Mouse (Mus musculus) stomach, embryonic 14.5 days (tissue): Measurements from ENCODE around the gene Rere. TPM values are rescaled to one million over a fixed set of nuclear protein-coding genes. Genes with fewer than 3 reads are reported as not detected.

ENCODE experiments used
- ATAC-seq: fragments of 200-750 bp; cut with Nextera tagmentation; 2 replicates; pipeline ENCODE4 v1.8.0; 2017; ENCODE audit warnings: low read depth, moderate TSS enrichment; ENCODE audit not compliant: insufficient number of reproducible peaks, insufficient read depth, low FRiP score
- H3K27ac ChIP-seq: fragments of 300-500 bp; sonication (generic); 2 replicates; pipeline ENCODE4 v1.5.1; 2014; ENCODE audit warnings: mild to moderate bottlenecking, low read length, moderate library complexity, mixed read lengths
- H3K27me3 ChIP-seq: fragments of 300-500 bp; sonication (generic); 2 replicates; pipeline ENCODE4 v1.6.1; 2014; ENCODE audit warnings: low read length, control low read depth, mixed read lengths; ENCODE audit not compliant: control insufficient read depth, insufficient read depth
- H3K36me3 ChIP-seq: fragments of 300-500 bp; sonication (generic); 2 replicates; pipeline ENCODE4 v1.6.1; 2014; ENCODE audit warnings: mild to moderate bottlenecking, control low read depth, low read length, moderate library complexity, mixed read lengths; ENCODE audit not compliant: control insufficient read depth, insufficient read depth
- H3K4me1 ChIP-seq: fragments of 300-500 bp; sonication (generic); 2 replicates; pipeline ENCODE4 v1.6.1; 2014; ENCODE audit warnings: low read length, control low read depth, mixed read lengths; ENCODE audit not compliant: control insufficient read depth, insufficient read depth
- H3K4me2 ChIP-seq: fragments of 300-500 bp; sonication (generic); replicated peaks from 2 replicates; pipeline ENCODE4 v1.6.1; 2014; ENCODE audit warnings: low read depth, low read length, control low read depth
- H3K4me3 ChIP-seq: fragments of 300-500 bp; sonication (generic); 2 replicates; pipeline ENCODE4 v1.5.1; 2014; ENCODE audit warnings: low read depth, low read length, control low read depth
- H3K9ac ChIP-seq: fragments of 300-500 bp; sonication (generic); replicated peaks from 2 replicates; pipeline ENCODE4 v1.6.1; 2014; ENCODE audit warnings: low read depth, mild to moderate bottlenecking, control low read depth, low read length, moderate library complexity, mixed read lengths
- H3K9me3 ChIP-seq: fragments of 300-500 bp; sonication (generic); 2 replicates; pipeline ENCODE4 v1.6.1; 2016; ENCODE audit warnings: low read depth, low read length, control low read depth; ENCODE audit not compliant: control insufficient read depth
- WGBS: fragments of 180-500 bp; shearing (Covaris S2); extraction: QIAGEN DNeasy Blood & Tissue Kit; methylation state at CpG from one replicate; pipeline ENCODE4 v1.1.7; 2014; 5-methylcytosine and 5-hydroxymethylcytosine counted together
- polyA plus RNA-seq: library from polyadenylated mRNA; unstranded; fragments of >200 nt; fragmentation: Nextera tagmentation; extraction: Ambion mirVana; gene quantifications from 2 replicates; pipeline ENCODE4 v1.2.1, GENCODE M21; 2014

Rere gene
- polyA plus RNA-seq, 1 experiment from 2014 or later: 41.1 TPM

DNA sequence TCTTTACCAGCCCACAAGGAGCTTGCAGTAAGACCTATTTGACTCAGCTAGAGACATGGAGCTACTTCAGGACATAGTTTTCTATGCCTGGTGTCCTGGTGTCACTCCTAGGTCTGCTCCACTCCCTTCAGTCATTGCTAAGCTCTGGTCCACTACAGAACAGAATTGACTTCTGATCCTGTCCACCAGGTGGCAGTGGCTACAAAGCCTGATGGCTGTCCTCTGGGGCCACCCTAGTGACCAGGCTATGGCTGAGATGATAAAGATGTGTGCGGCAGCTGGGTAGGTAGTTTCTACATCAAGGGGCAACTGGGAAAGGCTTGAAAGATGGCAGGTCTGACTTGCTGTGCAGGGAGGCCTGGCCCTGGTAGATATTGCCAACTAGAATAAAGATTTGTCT lies 344.0 kb downstream of the Rere start:
- no peak overlapping the region for H3K9ac ChIP-seq
- no peak overlapping the region for H3K4me2 ChIP-seq
- 47% methylated on average over 1 of the region's 1 CpGs for WGBS
- H3K27ac ChIP-seq: no peak overlapping the region
- H3K9me3 ChIP-seq: no peaks in the 10 kb centered on the region
- H3K4me3 ChIP-seq: no peak overlapping the region
- peaks cover 10% of the 10 kb centered on the region for H3K36me3 ChIP-seq
- no peaks in the 10 kb centered on the region for H3K27me3 ChIP-seq
- ATAC-seq: peak; percentile 50; the same call in 1 of the 2 replicates
- H3K4me1 ChIP-seq: no peaks in the 10 kb centered on the region

DNA sequence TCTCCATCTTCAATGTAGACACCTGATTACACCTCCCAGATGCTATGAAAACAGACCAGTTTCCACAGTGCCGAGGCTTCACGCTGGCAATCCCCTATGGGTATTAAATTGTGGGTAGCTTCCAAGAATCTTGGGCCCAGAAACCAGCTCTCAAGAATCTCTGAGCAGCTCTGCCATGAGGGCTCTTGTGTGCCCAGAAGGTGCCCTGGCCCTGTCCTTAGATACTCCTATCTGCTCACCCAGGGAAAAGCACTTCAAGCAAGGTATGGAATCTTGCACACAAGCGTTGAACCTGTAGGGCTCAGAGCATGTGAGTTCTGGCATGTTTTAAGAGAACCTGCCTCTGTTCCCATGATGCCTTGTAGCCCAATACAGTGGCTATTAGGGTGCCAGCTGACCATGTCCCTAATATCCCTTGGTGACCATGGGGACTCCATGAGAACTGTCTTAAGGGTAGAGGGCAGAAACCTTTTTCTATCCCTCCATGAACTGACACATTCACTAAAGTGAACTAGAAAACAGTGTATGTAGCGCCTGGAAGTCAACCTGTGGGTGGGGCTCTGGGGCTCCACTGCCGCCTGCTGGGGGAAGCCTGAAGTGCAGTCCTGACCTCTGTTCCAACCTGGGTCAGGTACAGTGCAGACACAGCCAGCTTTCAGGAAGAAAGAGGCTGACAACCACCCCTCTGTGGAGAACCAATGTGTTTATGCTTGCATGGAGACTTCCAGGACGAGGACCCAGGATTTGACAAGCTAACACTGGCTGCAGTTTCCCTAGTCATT lies 344.7 kb downstream of the Rere start:
- Histone ChIP-seq H3K36me3 (peaks cover 7% of the 10 kb centered on the region; the same call in 1 of the 2 replicates), H3K27me3 (no peaks in the 10 kb centered on the region), H3K9me3 (no peaks in the 10 kb centered on the region), H3K4me2 (no peak overlapping the region), H3K9ac (no peak overlapping the region), H3K4me1 (no peaks in the 10 kb centered on the region), H3K27ac (no peak overlapping the region), H3K4me3 (no peak overlapping the region)
- ATAC-seq: no peak
- 51% methylated on average over 6 of the region's 6 CpGs for WGBS

DNA sequence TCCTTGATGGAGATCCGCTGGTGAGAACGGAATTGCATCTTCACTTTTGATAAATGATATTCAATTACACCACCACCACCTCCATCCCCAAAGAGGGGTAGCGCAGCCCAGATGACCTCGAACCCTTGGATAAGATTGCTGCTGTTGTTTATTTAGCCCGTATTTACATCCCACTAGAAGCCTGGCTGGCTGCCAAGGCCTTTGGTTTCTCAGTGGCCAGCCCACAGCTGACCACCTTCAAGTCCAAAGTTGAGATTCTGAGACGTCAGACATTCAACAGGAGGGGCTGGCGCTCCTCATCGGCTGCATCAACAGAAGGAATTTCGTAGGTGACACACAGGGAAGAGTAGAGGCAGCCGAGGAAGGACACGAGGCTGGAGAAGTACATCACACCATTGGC lies 347.8 kb downstream of the Rere start:
- ATAC-seq: no peak
- Histone ChIP-seq H3K4me3 (no peak overlapping the region), H3K36me3 (no peaks in the 10 kb centered on the region), H3K9me3 (no peaks in the 10 kb centered on the region), H3K27me3 (no peaks in the 10 kb centered on the region), H3K27ac (no peak overlapping the region), H3K4me1 (no peaks in the 10 kb centered on the region), H3K9ac (no peak overlapping the region), H3K4me2 (no peak overlapping the region)
- 51% methylated on average over 11 of the region's 11 CpGs for WGBS

DNA sequence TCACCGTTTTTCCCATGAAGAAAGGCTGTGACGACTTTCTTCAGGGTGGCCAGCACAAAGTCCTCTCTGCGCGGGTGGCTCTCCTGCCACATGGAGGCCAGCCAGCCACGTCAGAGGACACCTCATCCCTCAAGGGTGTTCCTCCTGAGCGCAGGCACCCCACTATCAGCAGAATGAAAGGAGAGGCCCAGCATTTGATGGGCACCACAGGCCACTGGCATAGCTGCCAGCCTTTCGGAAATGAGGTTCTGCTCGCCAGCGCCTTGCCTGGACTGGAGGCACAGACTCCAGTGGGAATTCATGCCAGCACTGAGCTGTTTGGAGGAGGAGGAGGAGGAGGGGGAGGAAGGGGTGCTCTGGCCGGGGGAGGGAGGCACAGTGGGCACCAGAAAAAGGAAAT lies 354.1 kb downstream of the Rere start:
- no peak for ATAC-seq
- H3K36me3 ChIP-seq: no peaks in the 10 kb centered on the region
- 90% methylated on average over 10 of the region's 10 CpGs for WGBS
- no peak overlapping the region for H3K27ac ChIP-seq
- no peak overlapping the region for H3K4me3 ChIP-seq
- no peaks in the 10 kb centered on the region for H3K27me3 ChIP-seq
- H3K9ac ChIP-seq: no peak overlapping the region
- H3K9me3 ChIP-seq: no peaks in the 10 kb centered on the region
- no peak overlapping the region for H3K4me2 ChIP-seq
- no peaks in the 10 kb centered on the region for H3K4me1 ChIP-seq

DNA sequence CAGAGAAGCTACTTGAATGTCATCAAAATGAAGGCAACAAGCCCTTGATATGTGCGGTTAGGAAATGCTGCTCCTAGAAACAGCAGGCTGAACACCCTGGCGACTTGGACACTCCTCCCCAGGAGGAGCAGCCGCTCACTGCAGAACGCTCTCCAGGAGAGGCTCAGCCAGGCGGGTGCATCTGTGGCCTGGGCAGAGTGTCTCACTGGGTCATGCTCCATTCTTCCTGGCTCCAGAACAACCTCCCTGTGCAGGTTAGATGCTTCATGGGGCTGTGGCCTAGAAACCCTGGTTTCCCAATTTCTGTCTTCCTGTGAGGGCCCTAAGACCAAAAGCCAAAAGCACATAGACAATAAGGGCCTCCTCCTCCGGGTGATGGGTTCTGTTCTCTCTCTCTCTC lies 355.2 kb downstream of the Rere start:
- Histone ChIP-seq H3K4me3 (no peak overlapping the region), H3K27me3 (no peaks in the 10 kb centered on the region), H3K4me2 (no peak overlapping the region), H3K9ac (no peak overlapping the region), H3K4me1 (no peaks in the 10 kb centered on the region), H3K27ac (no peak overlapping the region), H3K36me3 (no peaks in the 10 kb centered on the region), H3K9me3 (no peaks in the 10 kb centered on the region)
- no peak for ATAC-seq
- 78% methylated on average over 6 of the region's 6 CpGs for WGBS

DNA sequence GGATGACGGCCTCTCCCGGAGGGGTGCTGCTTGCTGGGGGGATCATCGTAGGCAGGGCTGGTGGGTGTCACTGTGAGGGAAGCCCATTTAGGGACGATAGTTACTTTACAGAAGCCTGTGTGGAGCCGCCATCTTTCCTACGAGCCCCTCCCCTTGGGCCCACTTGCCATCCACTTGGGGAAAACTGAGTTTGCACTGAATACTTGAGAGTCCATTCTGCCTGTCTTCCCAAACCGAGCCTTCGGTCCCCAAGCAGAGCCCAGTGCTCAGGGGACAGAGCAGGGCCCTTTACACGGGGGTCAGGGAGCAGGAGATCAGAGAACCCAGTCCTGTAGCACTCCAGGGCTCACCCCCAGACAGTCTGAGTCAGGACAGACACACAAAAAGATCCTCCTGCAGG lies 362.9 kb downstream of the Rere start:
- no peak overlapping the region for H3K9ac ChIP-seq
- H3K27me3 ChIP-seq: no peaks in the 10 kb centered on the region
- no peaks in the 10 kb centered on the region for H3K4me1 ChIP-seq
- no peaks in the 10 kb centered on the region for H3K36me3 ChIP-seq
- H3K27ac ChIP-seq: no peak overlapping the region
- H3K9me3 ChIP-seq: no peaks in the 10 kb centered on the region
- ATAC-seq: no peak
- no peak overlapping the region for H3K4me2 ChIP-seq
- H3K4me3 ChIP-seq: no peak overlapping the region
- WGBS: 93% methylated on average over 9 of the region's 9 CpGs

DNA sequence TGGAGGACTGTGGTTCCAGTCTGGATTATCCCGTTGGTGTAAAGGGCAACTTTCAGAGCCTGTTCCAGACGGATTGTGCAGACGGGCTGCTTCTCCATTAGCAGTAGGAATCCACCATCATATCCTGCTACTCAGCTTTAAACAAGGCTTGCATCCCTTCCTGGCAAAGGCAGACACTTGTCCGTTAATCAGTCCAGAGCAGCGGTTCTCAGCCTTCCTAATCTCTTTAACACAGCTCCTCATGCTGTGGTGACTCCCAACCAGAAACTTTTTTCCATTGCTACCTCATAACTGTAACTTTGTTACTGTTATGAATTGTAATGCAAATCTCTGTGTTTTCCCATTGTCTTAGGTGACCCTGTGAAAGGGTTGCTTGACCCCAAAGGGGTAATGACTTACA lies 367.9 kb downstream of the Rere start:
- Histone ChIP-seq H3K4me1 (no peaks in the 10 kb centered on the region), H3K9me3 (no peaks in the 10 kb centered on the region), H3K9ac (no peak overlapping the region), H3K36me3 (no peaks in the 10 kb centered on the region), H3K4me2 (no peak overlapping the region), H3K4me3 (no peak overlapping the region), H3K27me3 (0 out of 2 replicates have a peak, but pooled peaks cover 6% of the 10 kb centered on the region), H3K27ac (no peak overlapping the region)
- WGBS: 74% methylated on average over 5 of the region's 5 CpGs
- ATAC-seq: no peak

DNA sequence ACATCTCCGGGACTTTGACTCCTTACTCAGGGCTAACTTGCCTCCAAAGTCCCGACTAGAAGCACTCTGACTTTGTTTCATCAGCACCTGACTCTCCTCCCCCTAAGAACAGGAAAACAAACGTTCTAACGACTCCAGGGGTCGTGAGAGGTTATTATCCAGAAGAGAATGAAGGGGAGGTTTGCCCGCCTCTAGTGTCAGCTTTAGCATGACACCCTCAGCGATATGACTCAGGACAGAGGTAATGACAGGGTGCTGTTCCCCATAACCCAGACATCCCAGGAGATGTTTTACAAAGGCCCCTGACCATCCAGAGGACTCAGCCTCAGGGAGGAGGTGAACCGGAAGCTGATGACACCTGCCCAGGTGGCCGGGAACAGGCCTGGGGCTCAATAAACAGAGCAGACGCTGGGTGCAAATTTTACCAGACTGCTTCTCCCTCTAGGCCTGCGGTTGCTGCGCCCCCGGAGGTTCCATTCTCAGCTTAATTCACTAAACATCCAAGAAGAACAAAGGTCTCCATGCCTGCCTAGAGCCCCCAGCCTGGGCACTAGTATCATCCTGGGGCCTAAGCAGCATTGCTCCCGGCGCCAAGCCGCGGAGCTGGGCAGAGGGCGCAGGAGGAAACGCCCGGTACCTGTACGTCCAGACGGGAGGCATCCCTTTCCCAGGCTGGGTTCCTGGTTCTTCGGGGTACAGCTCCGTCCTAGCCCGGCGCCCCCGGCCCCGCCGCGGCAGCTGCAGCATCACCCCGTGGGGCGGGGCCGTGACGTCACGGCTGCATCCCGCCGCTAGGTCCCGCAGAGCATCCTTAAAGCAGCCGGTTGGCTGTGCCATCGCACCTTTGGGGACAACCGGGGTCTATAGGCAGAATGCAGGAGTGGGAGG lies 370.2 kb downstream of the Rere start, which contains the start of gene Slc45a1:
Slc45a1 (minus strand) TSS at position 785 of the 888 bp plus-strand sequence.
- Histone ChIP-seq H3K27ac (no peak within 1 kb of the TSS), H3K4me3 (peak within 1 kb of the TSS; percentile 12; the same call in 1 of the 2 replicates), H3K4me2 (peak within 1 kb of the TSS; percentile 31), H3K9ac (no peak within 1 kb of the TSS), H3K4me1 (no peaks in the 10 kb centered on the region), H3K36me3 (no peaks in the 10 kb centered on the region), H3K27me3 (0 out of 2 replicates have a peak, but pooled peaks cover 6% of the 10 kb centered on the region), H3K9me3 (no peaks in the 10 kb centered on the region; the same call in 1 of the 2 replicates)
- WGBS: 8% methylated on average over 41 of the region's 41 CpGs
- ATAC-seq: no peak
